Mouse (Mus musculus) gastrocnemius, adult 2 months (tissue): ENCODE measurements at regions not wholly inside any gene's neighbourhood (a gene's known extent, or its start where the extent isn't known, plus 50 kb on each side); places are given as distances from the start of the nearest gene placed in this dataset.

Source experiments
- DNase-seq: peaks from one replicate; pipeline ENCODE4 v3.0.0; 2022
- H3K27ac ChIP-seq: fragments of 200-600 bp; 2 replicates; pipeline ENCODE4 v1.8.1; 2022; ENCODE audit warnings: mild to moderate bottlenecking
- H3K4me3 ChIP-seq: fragments of 200-600 bp; 2 replicates; pipeline ENCODE4 v1.8.1; 2022; ENCODE audit warnings: mild to moderate bottlenecking, moderate library complexity
- CTCF ChIP-seq: fragments of 200-600 bp; IDR thresholded peaks from 2 replicates; pipeline ENCODE4 v1.8.1; 2022; ENCODE audit warnings: antibody characterized with exemption, mild to moderate bottlenecking, moderate library complexity
- intact Hi-C: fragments of 180-260 bp; cut with DNase I; formaldehyde crosslinking; loops from one replicate; pipeline ENCODE4 v1.15.1; 2025

- intact Hi-C loops: no loop called here
- no peak for DNase-seq
- no peak overlapping the region for H3K4me3 ChIP-seq
- no peak overlapping the region for H3K27ac ChIP-seq
- TF ChIP-seq CTCF: no peak
Observed at GRCm38 (mm10) chr1:151045334-151045733, 52.1 kb upstream of the Hmcn1 start.

- no peak for TF ChIP-seq CTCF
- Histone ChIP-seq H3K4me3 (no peak overlapping the region), H3K27ac (no peak overlapping the region)
- no peak for DNase-seq
- intact Hi-C loops: no loop called here
Observed at GRCm38 (mm10) chr1:151046626-151047025, 53.4 kb upstream of the Hmcn1 start.

GRCm38 (mm10) chr1:151049726-151050506 is 56.7 kb upstream of the Hmcn1 start:
- no peak for DNase-seq
- TF ChIP-seq CTCF: no peak
- no peak overlapping the region for H3K4me3 ChIP-seq
- intact Hi-C loops: no loop called here
- no peak overlapping the region for H3K27ac ChIP-seq

GRCm38 (mm10) chr1:151050507-151050816 is 57.2 kb upstream of the Hmcn1 start:
- TF ChIP-seq CTCF: no peak
- DNase-seq: no peak
- intact Hi-C loops: no loop called here
- Histone ChIP-seq H3K4me3 (no peak overlapping the region), H3K27ac (no peak overlapping the region)

GRCm38 (mm10) chr1:151053268-151053667 is 60.0 kb upstream of the Hmcn1 start:
- no peak for DNase-seq
- Histone ChIP-seq H3K27ac (no peak overlapping the region), H3K4me3 (no peak overlapping the region)
- intact Hi-C loops: no loop called here
- TF ChIP-seq CTCF: no peak

GRCm38 (mm10) chr1:151055396-151055795 is 62.2 kb upstream of the Hmcn1 start:
- DNase-seq: no peak
- Histone ChIP-seq H3K4me3 (no peak overlapping the region), H3K27ac (no peak overlapping the region)
- intact Hi-C loops: no loop called here
- TF ChIP-seq CTCF: no peak

GRCm38 (mm10) chr1:151059546-151060136 is 66.4 kb upstream of the Hmcn1 start:
- no peak overlapping the region for H3K27ac ChIP-seq
- no peak for TF ChIP-seq CTCF
- intact Hi-C loops: no loop called here
- H3K4me3 ChIP-seq: no peak overlapping the region
- no peak for DNase-seq

- no peak overlapping the region for H3K4me3 ChIP-seq
- peak overlapping the region; percentile 20 for H3K27ac ChIP-seq
- peak; percentile 26 for TF ChIP-seq CTCF
- intact Hi-C loops: no loop called here
- no peak for DNase-seq
Observed at GRCm38 (mm10) chr1:151065090-151065567, 71.9 kb upstream of the Hmcn1 start.

- intact Hi-C loops: no loop called here
- TF ChIP-seq CTCF: peak; percentile 35; the same call in 1 of the 2 replicates
- DNase-seq: no peak
Observed at GRCm38 (mm10) chr1:151066379-151067128, 73.3 kb upstream of the Hmcn1 start.

GRCm38 (mm10) chr1:151074508-151075314 is 81.5 kb upstream of the Hmcn1 start:
- TF ChIP-seq CTCF: no peak
- DNase-seq: no peak
- Histone ChIP-seq H3K27ac (no peak overlapping the region), H3K4me3 (peak overlapping the region; percentile 13)
- intact Hi-C loops: loop anchor here (5.0 kb wide), 1 partner anchor 37 kb away; no protein-coding TSS in a partner anchor

More at GRCm38 (mm10) chr1:151066379-151067128, 73.3 kb upstream of the Hmcn1 start:
- Histone ChIP-seq H3K27ac (no peak overlapping the region), H3K4me3 (no peak overlapping the region)

- intact Hi-C loops: loop anchor here (5.0 kb wide), 1 partner anchor 38 kb away; no protein-coding TSS in a partner anchor
- no peak for TF ChIP-seq CTCF
- no peak overlapping the region for H3K4me3 ChIP-seq
Observed at GRCm38 (mm10) chr1:151075541-151075940, 82.3 kb upstream of the Hmcn1 start.

GRCm38 (mm10) chr1:151078909-151079522 is 85.8 kb upstream of the Hmcn1 start:
- TF ChIP-seq CTCF: peak; percentile 99; the same call in 1 of the 2 replicates
- H3K4me3 ChIP-seq: peak overlapping the region; percentile 17; the same call in 1 of the 2 replicates
- H3K27ac ChIP-seq: no peak overlapping the region
- peak; percentile 79 for DNase-seq
- intact Hi-C loops: loop anchor here (1.0 to 5.0 kb wide), 2 partner anchors 42 to 264 kb away; no protein-coding TSS in a partner anchor

More at GRCm38 (mm10) chr1:151075541-151075940, 82.3 kb upstream of the Hmcn1 start:
- no peak overlapping the region for H3K27ac ChIP-seq
- DNase-seq: no peak
